Mouse (Mus musculus): ENCODE results near the gene Acin1. TPM values are rescaled to one million over a fixed set of nuclear protein-coding genes. Genes with fewer than 3 reads are reported as not detected.

Gene Acin1
- total and polyA plus RNA-seq, 3 experiments = 74.0 to 324 (median 118) TPM

GRCm38 (mm10) chr14:54636954-54637353 is 49.8 kb downstream of the Acin1 start:
- H3K27me3 ChIP-seq (replicated peaks) = no peaks in the 10 kb centered on the region
- H3K79me2 ChIP-seq (replicated peaks; ENCODE audit: control insufficient read depth, extremely low read depth, insufficient read depth, poor library complexity, severe bottlenecking) = no peaks in the 10 kb centered on the region
- H3K4me3 ChIP-seq (replicated peaks in 1 of 3; ENCODE audit: low read depth in 2 of 3, low read length in 2 of 3, poor library complexity in 1 of 3) = no peak overlapping the region
- H3K27ac ChIP-seq (ENCODE audit: insufficient read depth, low read depth) = no peak overlapping the region
- peaks cover 5 to 14% of the 10 kb centered on the region in 2 experiments; a peak in 2 of 4 replicates for H3K4me1 ChIP-seq (ENCODE audit: control insufficient read depth in 1 of 2, insufficient read depth in 2 of 2)
- in situ Hi-C loops (cut with MboI; ENCODE audit: low pct_ligation_motif_present, low pct_unique_long_range_greater_than_20kb, low sequenced_read_pairs) = loop anchor here (5.0 to 25.0 kb wide), 3 partner anchors 45 to 575 kb away; partner anchors contain the start of gene Ajuba
- dilution Hi-C loops (cut with MboI; ENCODE audit: extremely low pct_ligation_motif_present, extremely low pct_unique_long_range_greater_than_20kb, low sequenced_read_pairs) = no loop called here
- DNase-seq (ENCODE audit: extremely low read depth) = no peak
- H3K9me3 ChIP-seq (replicated peaks; ENCODE audit: low read length) = no peaks in the 10 kb centered on the region
- peak; percentile 33 for TF ChIP-seq RAD21 (IDR thresholded peaks at IDR 0.05; ENCODE audit: low read depth, low read length)
- peak; percentile 88 to 99 for TF ChIP-seq CTCF (conservative IDR thresholded peaks at IDR 0.05 in 1 of 2, IDR thresholded peaks at IDR 0.05 in 1 of 2; ENCODE audit: low read depth in 2 of 2, low read length in 2 of 2)
- TF ChIP-seq PAX5 (IDR thresholded peaks at IDR 0.05; ENCODE audit: low read length) = no peak
- peak; percentile 73 for TF ChIP-seq SMC3 (IDR thresholded peaks at IDR 0.05; ENCODE audit: low read depth, low read length)
- H3K9ac ChIP-seq (ENCODE audit: insufficient read depth, low read depth) = no peak overlapping the region
- no peak overlapping the region for H3K4me2 ChIP-seq (ENCODE audit: insufficient read depth, low read depth, poor library complexity, severe bottlenecking)
- H3K36me3 ChIP-seq (replicated peaks in 1 of 2; ENCODE audit: control insufficient read depth in 1 of 2, insufficient read depth in 1 of 2, low read length in 1 of 2) = peaks cover 44 to 96% of the 10 kb centered on the region in 2 experiments

- H3K9ac ChIP-seq (ENCODE audit: insufficient read depth, low read depth) = no peak overlapping the region
- no peaks in the 10 kb centered on the region for H3K79me2 ChIP-seq (replicated peaks; ENCODE audit: control insufficient read depth, extremely low read depth, insufficient read depth, poor library complexity, severe bottlenecking)
- no peak overlapping the region for H3K4me2 ChIP-seq (ENCODE audit: insufficient read depth, low read depth, poor library complexity, severe bottlenecking)
- no peaks in the 10 kb centered on the region for H3K9me3 ChIP-seq (replicated peaks; ENCODE audit: low read length)
- TF ChIP-seq SMC3 (IDR thresholded peaks at IDR 0.05; ENCODE audit: low read depth, low read length) (peak; percentile 28), CTCF (conservative IDR thresholded peaks at IDR 0.05 in 1 of 2, IDR thresholded peaks at IDR 0.05 in 1 of 2; ENCODE audit: low read depth in 2 of 2, low read length in 2 of 2) (peak in 1 of 2 experiments; percentile 35; a peak in 2 of 4 replicates), GABPA (IDR thresholded peaks at IDR 0.05; ENCODE audit: insufficient replicate concordance, low read depth, low read length) (no peak)
- no peak overlapping the region for H3K27ac ChIP-seq (ENCODE audit: insufficient read depth, low read depth)
- dilution Hi-C loops (cut with MboI; ENCODE audit: extremely low pct_ligation_motif_present, extremely low pct_unique_long_range_greater_than_20kb, low sequenced_read_pairs) (no loop called here), in situ Hi-C loops (cut with MboI; ENCODE audit: low pct_ligation_motif_present, low pct_unique_long_range_greater_than_20kb, low sequenced_read_pairs) (loop anchor here (10.0 to 25.0 kb wide), 2 partner anchors 59 to 572 kb away; partner anchors contain the start of gene Ajuba)
- no peak overlapping the region for H3K4me3 ChIP-seq (replicated peaks in 1 of 3; ENCODE audit: low read depth in 2 of 3, low read length in 2 of 3, poor library complexity in 1 of 3)
- peaks cover 59 to 96% of the 10 kb centered on the region in 2 experiments for H3K36me3 ChIP-seq (replicated peaks in 1 of 2; ENCODE audit: control insufficient read depth in 1 of 2, insufficient read depth in 1 of 2, low read length in 1 of 2)
- no peak for DNase-seq (ENCODE audit: extremely low read depth)
- no peaks in the 10 kb centered on the region for H3K4me1 ChIP-seq (ENCODE audit: control insufficient read depth in 1 of 2, insufficient read depth in 2 of 2)
- no peaks in the 10 kb centered on the region for H3K27me3 ChIP-seq (replicated peaks)
Observed at GRCm38 (mm10) chr14:54634182-54634581, 52.5 kb downstream of the Acin1 start.

GRCm38 (mm10) chr14:54632252-54632651 is 54.5 kb downstream of the Acin1 start:
- dilution Hi-C loops (cut with MboI; ENCODE audit: extremely low pct_ligation_motif_present, extremely low pct_unique_long_range_greater_than_20kb, low sequenced_read_pairs) = no loop called here
- TF ChIP-seq RCOR1 (conservative IDR thresholded peaks at IDR 0.05; ENCODE audit: low read depth, low read length) (no peak), GABPA (IDR thresholded peaks at IDR 0.05; ENCODE audit: insufficient replicate concordance, low read depth, low read length) (no peak), CTCF (conservative IDR thresholded peaks at IDR 0.05 in 1 of 2, IDR thresholded peaks at IDR 0.05 in 1 of 2; ENCODE audit: low read depth in 2 of 2, low read length in 2 of 2) (no peak), USF1 (IDR thresholded peaks at IDR 0.05; ENCODE audit: low read depth, low read length) (no peak)
- H3K9ac ChIP-seq (ENCODE audit: insufficient read depth, low read depth) = no peak overlapping the region

More at GRCm38 (mm10) chr14:54632252-54632651, 54.5 kb downstream of the Acin1 start:
- Histone ChIP-seq H3K79me2 (replicated peaks; ENCODE audit: control insufficient read depth, extremely low read depth, insufficient read depth, poor library complexity, severe bottlenecking) (no peaks in the 10 kb centered on the region), H3K4me2 (ENCODE audit: insufficient read depth, low read depth, poor library complexity, severe bottlenecking) (no peak overlapping the region), H3K9me3 (replicated peaks; ENCODE audit: low read length) (no peaks in the 10 kb centered on the region), H3K36me3 (replicated peaks in 1 of 2; ENCODE audit: control insufficient read depth in 1 of 2, insufficient read depth in 1 of 2, low read length in 1 of 2) (peaks cover 55 to 88% of the 10 kb centered on the region in 2 experiments), H3K27ac (ENCODE audit: insufficient read depth, low read depth) (no peak overlapping the region), H3K4me1 (ENCODE audit: control insufficient read depth in 1 of 2, insufficient read depth in 2 of 2) (no peaks in the 10 kb centered on the region), H3K27me3 (replicated peaks) (no peaks in the 10 kb centered on the region), H3K4me3 (replicated peaks in 1 of 3; ENCODE audit: low read depth in 2 of 3, low read length in 2 of 3, poor library complexity in 1 of 3) (no peak overlapping the region)
- DNase-seq (ENCODE audit: extremely low read depth) = no peak
- in situ Hi-C loops (cut with MboI; ENCODE audit: low pct_ligation_motif_present, low pct_unique_long_range_greater_than_20kb, low sequenced_read_pairs) = loop anchor here (10.0 to 25.0 kb wide), 2 partner anchors 57 to 570 kb away; partner anchors contain the start of gene Ajuba

Data from CH12.LX (cell line).